Mouse (Mus musculus): ENCODE data around the gene Ccdc184. TPM values are rescaled to one million over a fixed set of nuclear protein-coding genes. Genes with fewer than 3 reads are reported as not detected.

The Ccdc184 gene
- total RNA-seq, 2 experiments from 2014 or later = 0.50 to 0.92 TPM

Other genes with a start within 250 kb of the Ccdc184 start
- 10 to 100 TPM; 50.6 to 61.7 TPM for gene Tmem106c, start 203.0 kb upstream of the Ccdc184 start, total RNA-seq (2021)
- not detected for gene Col2a1, start 162.5 kb upstream of the Ccdc184 start, total RNA-seq (2021)
- 10 to 100 TPM; 59.9 to 65.4 TPM for gene Pfkm, start 74.6 kb upstream of the Ccdc184 start, total RNA-seq (2021)
- gene Senp1, start 73.4 kb upstream of the Ccdc184 start, total RNA-seq (2021) = 10 to 100 TPM; 16.0 to 16.8 TPM
- 10 to 100 TPM; 37.3 to 43.0 TPM for gene Asb8, start 1.5 kb upstream of the Ccdc184 start, total RNA-seq (2021)
- gene Olfr288, start 28.4 kb downstream of the Ccdc184 start, total RNA-seq (2021) = not detected
- gene Gm44579, start 53.8 kb downstream of the Ccdc184 start, total RNA-seq (2021) = not detected
- not detected for gene Olfr287, start 53.9 kb downstream of the Ccdc184 start, total RNA-seq (2021)
- gene Olfr286, start 67.3 kb downstream of the Ccdc184 start, total RNA-seq (2021) = not detected
- gene H1fnt, start 90.1 kb downstream of the Ccdc184 start, total RNA-seq (2021) = not detected
- 1 to 10 TPM; 3.7 to 4.1 TPM for gene Zfp641, start 129.0 kb downstream of the Ccdc184 start, total RNA-seq (2021)
- not detected for gene Olfr285, start 150.2 kb downstream of the Ccdc184 start, total RNA-seq (2021)
- not detected for gene Olfr284, start 173.8 kb downstream of the Ccdc184 start, total RNA-seq (2021)
- gene Olfr283, start 213.8 kb downstream of the Ccdc184 start, total RNA-seq (2021) = not detected